Comparison of ENCODE assay signal across 8 mouse cellular contexts in genomic region chr17:29801358-29801757, GRCm38 (mm10).
A peak's percentile ranks its signal among the peaks of the same experiment; 100 is the strongest.
DNase-seq lines count a peak whose midpoint lies in the region; ATAC-seq and TF ChIP-seq lines count a peak whose summit lies in the region.

No protein-coding gene starts in this region.

- no peak for ATAC-seq in forebrain, embryonic 14.5 days
- no peak for ATAC-seq in forebrain, embryonic 16.5 days

- DNase-seq in forebrain, embryonic 14.5 days (ENCODE audit: low spot score) = peak; percentile 48
- DNase-seq in right cerebral cortex, postnatal 25 days = peak; percentile 45
- no peak for DNase-seq in right cerebral cortex, adult 18-20 months
- peak; percentile 60 to 87 for DNase-seq in cerebellum, postnatal 4 days (ENCODE audit: low spot score in 2 of 2)
- DNase-seq in kidney, adult 8-10 months = peak; percentile 35 to 78
- DNase-seq in lung, postnatal 4 days = peak; percentile 62 to 83

- no peak overlapping the region for H3K27ac ChIP-seq in forebrain, embryonic 14.5 days (ENCODE audit: low read depth, low read length)
- H3K27ac ChIP-seq in forebrain, embryonic 16.5 days (ENCODE audit: low read length) = no peak overlapping the region
- H3K27ac ChIP-seq in testis, adult 2 months (ENCODE audit: control insufficient read depth, insufficient read depth, low read depth, low read length) = no peak overlapping the region

- H3K4me3 ChIP-seq in forebrain, embryonic 14.5 days (ENCODE audit: low read depth, low read length) = no peak overlapping the region
- no peak overlapping the region for H3K4me3 ChIP-seq in forebrain, embryonic 16.5 days (replicated peaks; ENCODE audit: low read length)
- no peak overlapping the region for H3K4me3 ChIP-seq in testis, adult 2 months (ENCODE audit: control insufficient read depth, low read depth, low read length)

- no peaks in the 10 kb centered on the region for H3K4me1 ChIP-seq in forebrain, embryonic 14.5 days (ENCODE audit: control insufficient read depth, insufficient read depth, low read length)
- peaks cover 17% of the 10 kb centered on the region for H3K4me1 ChIP-seq in forebrain, embryonic 16.5 days (replicated peaks; ENCODE audit: control insufficient read depth, insufficient read depth, low read length)
- H3K4me1 ChIP-seq in testis, adult 2 months (ENCODE audit: control insufficient read depth, insufficient read depth, low read length) = peaks cover 12% of the 10 kb centered on the region

- no peaks in the 10 kb centered on the region for H3K36me3 ChIP-seq in forebrain, embryonic 14.5 days (ENCODE audit: control insufficient read depth, insufficient read depth, low read length)
- H3K36me3 ChIP-seq in forebrain, embryonic 16.5 days (ENCODE audit: control insufficient read depth, insufficient read depth) = no peaks in the 10 kb centered on the region
- H3K36me3 ChIP-seq in testis, adult 2 months (ENCODE audit: control insufficient read depth, insufficient read depth, low read length) = no peaks in the 10 kb centered on the region

- no peak overlapping the region for H3K4me2 ChIP-seq in forebrain, embryonic 14.5 days (ENCODE audit: low read length)
- no peak overlapping the region for H3K4me2 ChIP-seq in forebrain, embryonic 16.5 days (ENCODE audit: low read length)

- no peak for TF ChIP-seq POLR2A in testis, adult 2 months (IDR thresholded peaks at IDR 0.05; ENCODE audit: control insufficient read depth, low read depth, low read length)

- no peak overlapping the region for H3K9ac ChIP-seq in forebrain, embryonic 14.5 days (ENCODE audit: low read length)
- H3K9ac ChIP-seq in forebrain, embryonic 16.5 days (replicated peaks; ENCODE audit: low read depth, low read length) = no peak overlapping the region

- TF ChIP-seq CTCF in testis, adult 2 months (IDR thresholded peaks at IDR 0.05; ENCODE audit: control insufficient read depth, insufficient read depth, insufficient replicate concordance, low read depth, low read length) = peak; percentile 78; the same call in 1 of the 2 replicates

- 33% methylated on average over 4 of the region's 4 CpGs for WGBS in forebrain, embryonic 14.5 days
- WGBS in forebrain, embryonic 16.5 days = 29% methylated on average over 4 of the region's 4 CpGs

- no peaks in the 10 kb centered on the region for H3K9me3 ChIP-seq in forebrain, embryonic 14.5 days (replicated peaks; ENCODE audit: control insufficient read depth, low read length)
- H3K9me3 ChIP-seq in forebrain, embryonic 16.5 days (ENCODE audit: control insufficient read depth, low read length) = peaks cover 3% of the 10 kb centered on the region; the same call in 1 of the 2 replicates

- H3K27me3 ChIP-seq in forebrain, embryonic 14.5 days (replicated peaks; ENCODE audit: control insufficient read depth, insufficient read depth, low read length) = no peaks in the 10 kb centered on the region
- no peaks in the 10 kb centered on the region for H3K27me3 ChIP-seq in forebrain, embryonic 16.5 days (replicated peaks; ENCODE audit: control insufficient read depth, insufficient read depth, low read length)
- no peaks in the 10 kb centered on the region for H3K27me3 ChIP-seq in testis, adult 2 months (ENCODE audit: control insufficient read depth, insufficient read depth, low read length)
